Mouse (Mus musculus): ENCODE data around the gene Taf9b. TPM values are rescaled to one million over a fixed set of nuclear protein-coding genes. Genes with fewer than 3 reads are reported as not detected.
"Not testable (repeated sequence)": the region's sequence is repeated elsewhere in the genome, so short reads cannot be mapped to it uniquely, and the experiment has no call there.

Taf9b gene
- 19.9 and 21.4 TPM in 2 replicates for polyA plus RNA-seq (2015; fragmentation: Nextera tagmentation; extraction: Ambion mirVana)

DNA sequence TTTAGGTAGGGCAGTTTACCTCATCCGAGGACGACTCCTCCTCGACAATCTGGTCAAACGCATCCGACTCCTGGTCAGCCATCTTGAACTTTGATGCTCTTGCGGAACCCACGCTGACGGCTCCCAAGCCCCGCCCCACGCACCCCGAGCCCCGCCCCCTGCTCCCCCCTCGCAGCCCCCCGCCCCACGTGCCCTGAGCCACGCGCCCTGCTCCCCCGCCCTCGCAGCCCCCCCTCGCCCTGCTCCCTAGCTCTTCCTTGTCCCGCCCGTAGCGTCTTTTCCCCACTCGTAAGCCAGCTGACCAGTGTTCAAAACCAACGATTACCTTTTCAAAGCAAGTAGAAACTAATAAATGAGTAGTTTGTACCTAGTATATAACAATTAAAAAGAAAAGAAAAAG lies at the start of gene Taf9b:
Gene Taf9b, minus strand, starts transcription at position 101 of the 400 bp plus-strand sequence.
- no peaks in the 10 kb centered on the region; the same call in 1 of the 2 replicates for H3K4me1 ChIP-seq
- H3K36me3 ChIP-seq: no peaks in the 10 kb centered on the region
- peak within 1 kb of the TSS; percentile 90 for H3K27ac ChIP-seq (replicated peaks)
- ATAC-seq (ENCODE audit: low FRiP score): no peak
- peak within 1 kb of the TSS; percentile 57 for H3K4me3 ChIP-seq (replicated peaks)
- H3K4me2 ChIP-seq: peak within 1 kb of the TSS; percentile 53
- H3K9ac ChIP-seq (replicated peaks): no peak within 1 kb of the TSS
- 92% methylated on average over 16 of the region's 25 CpGs for WGBS
- H3K9me3 ChIP-seq (replicated peaks): no peaks in the 10 kb centered on the region
- H3K27me3 ChIP-seq (replicated peaks): 0 out of 2 replicates have a peak, but pooled peaks cover 3% of the 10 kb centered on the region

DNA sequence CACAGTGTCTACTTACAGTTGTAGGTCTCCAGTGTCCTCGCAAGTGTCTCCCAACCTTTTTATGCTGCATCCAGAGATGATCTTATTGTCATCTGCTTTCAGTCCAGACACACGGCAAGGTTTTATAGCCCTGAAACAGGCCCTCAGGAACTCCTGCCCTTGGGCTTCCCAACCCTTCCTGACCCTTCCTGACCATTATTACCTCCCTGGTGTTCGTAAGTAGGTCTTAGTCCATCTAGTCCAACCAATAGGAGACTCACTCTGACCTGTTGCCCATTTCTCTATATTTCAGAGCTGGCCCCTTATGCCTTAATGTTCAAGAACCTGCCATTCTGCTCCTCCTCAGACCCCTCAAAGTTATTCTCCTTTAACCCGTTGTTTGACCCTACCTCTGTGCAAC lies 34.3 kb upstream of the Taf9b start, which contains the start of gene Fnd3c2:
Gene Fnd3c2, minus strand, starts transcription at position 101 of the 400 bp plus-strand sequence.
- no peak within 1 kb of the TSS for H3K27ac ChIP-seq (replicated peaks)
- no peak for ATAC-seq (ENCODE audit: low FRiP score)
- no peaks in the 10 kb centered on the region for H3K36me3 ChIP-seq
- H3K9me3 ChIP-seq (replicated peaks): no peaks in the 10 kb centered on the region
- no peaks in the 10 kb centered on the region for H3K4me1 ChIP-seq
- no peak within 1 kb of the TSS for H3K9ac ChIP-seq (replicated peaks)
- 82% methylated on average over 4 of the region's 4 CpGs for WGBS
- H3K4me3 ChIP-seq (replicated peaks): no peak within 1 kb of the TSS
- no peaks in the 10 kb centered on the region for H3K27me3 ChIP-seq (replicated peaks)
- no peak within 1 kb of the TSS for H3K4me2 ChIP-seq

GRCm38 (mm10) chrX:106219171-106220032 lies 1.6 kb downstream of the Taf9b start:
- Histone ChIP-seq H3K4me1 (no peaks in the 10 kb centered on the region; the same call in 1 of the 2 replicates), H3K4me3 (replicated peaks) (peak overlapping the region; percentile 57), H3K4me2 (peak overlapping the region; percentile 53), H3K9ac (replicated peaks) (peak overlapping the region; percentile 61), H3K27me3 (replicated peaks) (no peaks in the 10 kb centered on the region), H3K27ac (replicated peaks) (peak overlapping the region; percentile 90), H3K9me3 (replicated peaks) (no peaks in the 10 kb centered on the region), H3K36me3 (no peaks in the 10 kb centered on the region)
- 24% methylated on average over 58 of the region's 60 CpGs for WGBS
- ATAC-seq (ENCODE audit: low FRiP score): peak; percentile 95

DNA sequence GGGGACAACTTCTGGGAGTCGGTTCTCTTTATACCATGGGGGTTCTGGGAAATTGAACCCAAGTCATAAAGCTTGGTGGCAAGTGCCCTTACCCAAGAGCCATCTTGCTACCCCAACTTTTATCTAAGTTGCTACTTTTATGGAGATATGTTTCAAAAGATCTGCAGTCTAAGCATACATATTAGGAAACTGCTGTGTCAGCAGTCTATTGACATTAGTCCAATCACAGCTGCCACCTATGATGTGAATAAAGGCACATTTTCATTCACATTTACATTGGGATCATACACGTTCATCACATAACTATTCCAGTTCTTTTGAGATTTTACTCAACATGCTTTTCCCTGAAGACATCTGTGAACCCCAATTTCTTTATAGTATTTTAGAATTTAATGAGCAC lies 11.9 kb downstream of the Taf9b start:
- Histone ChIP-seq H3K4me3 (replicated peaks) (no peak overlapping the region), H3K27me3 (replicated peaks) (no peaks in the 10 kb centered on the region), H3K4me1 (no peaks in the 10 kb centered on the region), H3K27ac (replicated peaks) (no peak overlapping the region), H3K9me3 (replicated peaks) (no peaks in the 10 kb centered on the region), H3K36me3 (no peaks in the 10 kb centered on the region), H3K4me2 (no peak overlapping the region), H3K9ac (replicated peaks) (no peak overlapping the region)
- WGBS: 80% methylated on average over 2 of the region's 2 CpGs
- no peak for ATAC-seq (ENCODE audit: low FRiP score)

- Histone ChIP-seq H3K36me3 (peaks cover 29% of the 10 kb centered on the region; the same call in 1 of the 2 replicates), H3K4me3 (replicated peaks) (no peak overlapping the region), H3K4me1 (no peaks in the 10 kb centered on the region), H3K9ac (replicated peaks) (no peak overlapping the region), H3K27ac (replicated peaks) (no peak overlapping the region), H3K27me3 (replicated peaks) (no peaks in the 10 kb centered on the region), H3K9me3 (replicated peaks) (no peaks in the 10 kb centered on the region), H3K4me2 (no peak overlapping the region)
- ATAC-seq (ENCODE audit: low FRiP score): no peak
- WGBS: 83% methylated on average over 5 of the region's 5 CpGs
Observed at GRCm38 (mm10) chrX:106198904-106199303, 22.1 kb downstream of the Taf9b start.

- Histone ChIP-seq H3K36me3 (peaks cover 28% of the 10 kb centered on the region; the same call in 1 of the 2 replicates), H3K4me3 (replicated peaks) (no peak overlapping the region), H3K27me3 (replicated peaks) (no peaks in the 10 kb centered on the region), H3K27ac (replicated peaks) (no peak overlapping the region), H3K4me1 (no peaks in the 10 kb centered on the region), H3K9ac (replicated peaks) (no peak overlapping the region), H3K4me2 (no peak overlapping the region), H3K9me3 (replicated peaks) (no peaks in the 10 kb centered on the region)
- no peak for ATAC-seq (ENCODE audit: low FRiP score)
- WGBS: 73% methylated on average over 5 of the region's 5 CpGs
Observed at GRCm38 (mm10) chrX:106197308-106197707, 23.6 kb downstream of the Taf9b start.

DNA sequence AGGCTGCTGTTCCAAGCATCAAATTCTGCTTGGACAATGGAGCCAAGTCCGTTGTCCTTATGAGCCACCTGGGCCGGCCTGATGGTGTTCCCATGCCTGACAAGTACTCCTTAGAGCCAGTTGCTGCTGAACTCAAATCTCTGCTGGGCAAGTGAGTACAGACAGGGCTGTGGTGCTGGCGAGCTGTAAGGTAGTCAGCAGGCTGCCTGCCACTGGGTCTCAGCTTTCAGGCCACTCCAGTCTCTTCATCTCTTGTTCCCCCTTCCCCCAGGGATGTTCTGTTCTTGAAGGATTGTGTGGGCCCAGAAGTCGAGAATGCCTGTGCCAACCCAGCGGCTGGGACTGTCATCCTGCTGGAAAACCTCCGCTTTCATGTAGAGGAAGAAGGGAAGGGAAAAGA lies 26.6 kb downstream of the Taf9b start:
- peaks cover 24% of the 10 kb centered on the region; the same call in 1 of the 2 replicates for H3K36me3 ChIP-seq
- not testable (repeated sequence) for H3K4me3 ChIP-seq (replicated peaks); H3K4me1 ChIP-seq; H3K27ac ChIP-seq (replicated peaks); H3K4me2 ChIP-seq; H3K9ac ChIP-seq (replicated peaks); ATAC-seq (ENCODE audit: low FRiP score); H3K9me3 ChIP-seq (replicated peaks); H3K27me3 ChIP-seq (replicated peaks)
- WGBS: 96% methylated on average over 6 of the region's 6 CpGs

GRCm38 (mm10) chrX:106190091-106190490 lies 30.9 kb downstream of the Taf9b start:
- Histone ChIP-seq H3K4me1 (peaks cover 24% of the 10 kb centered on the region), H3K4me3 (replicated peaks) (no peak overlapping the region), H3K27me3 (replicated peaks) (no peaks in the 10 kb centered on the region), H3K27ac (replicated peaks) (no peak overlapping the region), H3K9ac (replicated peaks) (no peak overlapping the region), H3K4me2 (peak overlapping the region; percentile 64; the same call in 1 of the 2 replicates), H3K9me3 (replicated peaks) (no peaks in the 10 kb centered on the region), H3K36me3 (0 out of 2 replicates have a peak, but pooled peaks cover 6% of the 10 kb centered on the region)
- WGBS: 49% methylated on average over 4 of the region's 4 CpGs
- ATAC-seq (ENCODE audit: low FRiP score): no peak

- H3K4me2 ChIP-seq: peak overlapping the region; percentile 64
- no peaks in the 10 kb centered on the region for H3K9me3 ChIP-seq (replicated peaks)
- ATAC-seq (ENCODE audit: low FRiP score): no peak
- H3K27ac ChIP-seq (replicated peaks): no peak overlapping the region; the same call in 1 of the 2 replicates
- H3K4me3 ChIP-seq (replicated peaks): peak overlapping the region; percentile 50
- 55% methylated on average over 5 of the region's 5 CpGs for WGBS
- no peak overlapping the region for H3K9ac ChIP-seq (replicated peaks)
- H3K4me1 ChIP-seq: peaks cover 24% of the 10 kb centered on the region
- H3K36me3 ChIP-seq: 0 out of 2 replicates have a peak, but pooled peaks cover 3% of the 10 kb centered on the region
- no peaks in the 10 kb centered on the region for H3K27me3 ChIP-seq (replicated peaks)
Observed at GRCm38 (mm10) chrX:106189356-106189755, 31.6 kb downstream of the Taf9b start.

DNA sequence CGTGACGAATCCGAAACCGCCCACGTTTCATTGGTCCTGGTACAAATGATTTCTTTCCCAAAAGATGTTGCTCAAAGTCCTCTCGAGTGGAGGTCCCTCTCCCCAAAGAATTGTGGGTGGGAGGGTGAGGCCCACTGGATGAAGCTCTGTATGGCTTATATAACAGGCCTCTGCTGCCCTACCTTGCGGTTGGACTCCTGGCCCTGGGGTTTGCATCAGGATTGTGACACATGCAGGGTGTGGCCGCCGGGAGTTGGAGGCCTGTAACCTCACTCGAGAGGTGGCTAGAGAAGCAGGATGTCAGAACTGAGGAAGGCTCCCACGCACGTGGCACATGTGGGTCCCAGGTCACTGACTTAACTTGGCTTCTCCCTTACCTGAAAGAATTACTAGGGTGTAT lies 33.2 kb downstream of the Taf9b start:
- Histone ChIP-seq H3K9me3 (replicated peaks) (no peaks in the 10 kb centered on the region), H3K9ac (replicated peaks) (peak overlapping the region; percentile 51), H3K4me3 (replicated peaks) (peak overlapping the region; percentile 50), H3K4me1 (peaks cover 24% of the 10 kb centered on the region), H3K4me2 (peak overlapping the region; percentile 64), H3K27ac (replicated peaks) (peak overlapping the region; percentile 73), H3K36me3 (no peaks in the 10 kb centered on the region), H3K27me3 (replicated peaks) (no peaks in the 10 kb centered on the region)
- 14% methylated on average over 12 of the region's 12 CpGs for WGBS
- ATAC-seq (ENCODE audit: low FRiP score): no peak

DNA sequence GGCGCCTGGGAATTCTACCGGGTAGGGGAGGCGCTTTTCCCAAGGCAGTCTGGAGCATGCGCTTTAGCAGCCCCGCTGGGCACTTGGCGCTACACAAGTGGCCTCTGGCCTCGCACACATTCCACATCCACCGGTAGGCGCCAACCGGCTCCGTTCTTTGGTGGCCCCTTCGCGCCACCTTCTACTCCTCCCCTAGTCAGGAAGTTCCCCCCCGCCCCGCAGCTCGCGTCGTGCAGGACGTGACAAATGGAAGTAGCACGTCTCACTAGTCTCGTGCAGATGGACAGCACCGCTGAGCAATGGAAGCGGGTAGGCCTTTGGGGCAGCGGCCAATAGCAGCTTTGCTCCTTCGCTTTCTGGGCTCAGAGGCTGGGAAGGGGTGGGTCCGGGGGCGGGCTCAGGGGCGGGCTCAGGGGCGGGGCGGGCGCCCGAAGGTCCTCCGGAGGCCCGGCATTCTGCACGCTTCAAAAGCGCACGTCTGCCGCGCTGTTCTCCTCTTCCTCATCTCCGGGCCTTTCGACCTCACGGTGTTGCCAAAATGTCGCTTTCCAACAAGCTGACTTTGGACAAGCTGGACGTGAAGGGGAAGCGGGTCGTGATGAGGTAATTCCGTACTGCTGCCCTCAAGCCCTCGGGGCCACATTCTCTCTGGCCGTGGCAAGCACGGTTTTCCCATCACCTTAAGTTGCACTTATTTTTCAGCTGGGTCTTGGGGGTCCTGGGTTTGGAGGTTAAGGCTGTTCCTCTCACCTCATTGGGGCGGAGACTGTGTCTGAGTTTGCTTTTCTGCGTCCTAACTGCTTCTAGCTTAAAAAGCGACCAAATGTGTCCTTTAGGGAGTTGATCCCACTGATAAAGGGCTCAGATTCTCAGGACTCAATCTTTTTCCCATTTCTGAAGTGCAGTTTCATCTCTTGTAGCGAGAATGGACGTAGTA lies 34.0 kb downstream of the Taf9b start, which contains the start of gene Pgk1:
Gene Pgk1, plus strand, starts transcription at position 388 of the 937 bp plus-strand sequence.
- peak within 1 kb of the TSS; percentile 51 for H3K9ac ChIP-seq (replicated peaks)
- H3K9me3 ChIP-seq (replicated peaks): no peaks in the 10 kb centered on the region
- no peaks in the 10 kb centered on the region for H3K27me3 ChIP-seq (replicated peaks)
- peaks cover 24% of the 10 kb centered on the region for H3K4me1 ChIP-seq
- peak within 1 kb of the TSS; percentile 50 for H3K4me3 ChIP-seq (replicated peaks)
- H3K36me3 ChIP-seq: no peaks in the 10 kb centered on the region
- H3K4me2 ChIP-seq: peak within 1 kb of the TSS; percentile 64
- WGBS: 22% methylated on average over 54 of the region's 55 CpGs
- peak; percentile 98 for ATAC-seq (ENCODE audit: low FRiP score)
- peak within 1 kb of the TSS; percentile 89 for H3K27ac ChIP-seq (replicated peaks)
